Mouse (Mus musculus): ENCODE measurements around the gene Slc44a5. TPM values are rescaled to one million over a fixed set of nuclear protein-coding genes. Genes with fewer than 3 reads are reported as not detected.

Gene Slc44a5
- total and polyA plus RNA-seq, 2 experiments: not detected

GRCm38 (mm10) chr3:154082961-154083360 is 109.7 kb downstream of the Slc44a5 start:
- Histone ChIP-seq H3K4me3 (ENCODE audit: insufficient read depth, low read depth, low read length) (no peak overlapping the region), H3K36me3 (ENCODE audit: control insufficient read depth, insufficient read depth, low read length) (no peaks in the 10 kb centered on the region), H3K27me3 (ENCODE audit: control insufficient read depth, insufficient read depth, low read length) (no peaks in the 10 kb centered on the region), H3K27ac (replicated peaks; ENCODE audit: insufficient read depth, low read depth, low read length) (no peak overlapping the region), H3K9ac (ENCODE audit: low read depth, low read length) (no peak overlapping the region), H3K79me2 (ENCODE audit: control insufficient read depth, insufficient read depth, low read length) (no peaks in the 10 kb centered on the region), H3K4me1 (ENCODE audit: control insufficient read depth, insufficient read depth, low read length) (no peaks in the 10 kb centered on the region)
- DNase-seq (ENCODE audit: extremely low read depth, low read depth, low spot score): no peak
- WGBS: 62% methylated on average over 7 of the region's 7 CpGs
- TF ChIP-seq CTCF (IDR thresholded peaks at IDR 0.05; ENCODE audit: low read depth, low read length): no peak
- TF ChIP-seq POLR2A (IDR thresholded peaks at IDR 0.05; ENCODE audit: extremely low read depth, insufficient read depth, low read length): no peak

- 72% methylated on average over 5 of the region's 5 CpGs for WGBS
- no peak for DNase-seq (ENCODE audit: extremely low read depth, low read depth, low spot score)
- Histone ChIP-seq H3K36me3 (ENCODE audit: control insufficient read depth, insufficient read depth, low read length) (no peaks in the 10 kb centered on the region), H3K4me3 (ENCODE audit: insufficient read depth, low read depth, low read length) (no peak overlapping the region), H3K4me1 (ENCODE audit: control insufficient read depth, insufficient read depth, low read length) (no peaks in the 10 kb centered on the region), H3K79me2 (ENCODE audit: control insufficient read depth, insufficient read depth, low read length) (no peaks in the 10 kb centered on the region), H3K27me3 (ENCODE audit: control insufficient read depth, insufficient read depth, low read length) (no peaks in the 10 kb centered on the region), H3K9ac (ENCODE audit: low read depth, low read length) (no peak overlapping the region), H3K27ac (replicated peaks; ENCODE audit: insufficient read depth, low read depth, low read length) (no peak overlapping the region)
- TF ChIP-seq POLR2A (IDR thresholded peaks at IDR 0.05; ENCODE audit: extremely low read depth, insufficient read depth, low read length) (no peak), CTCF (IDR thresholded peaks at IDR 0.05; ENCODE audit: low read depth, low read length) (no peak)
Measured at GRCm38 (mm10) chr3:154089996-154090395, 116.8 kb downstream of the Slc44a5 start.

- H3K27me3 ChIP-seq (ENCODE audit: control insufficient read depth, insufficient read depth, low read length): no peaks in the 10 kb centered on the region
- no peak overlapping the region for H3K27ac ChIP-seq (replicated peaks; ENCODE audit: insufficient read depth, low read depth, low read length)
- no peak overlapping the region for H3K9ac ChIP-seq (ENCODE audit: low read depth, low read length)
Measured at GRCm38 (mm10) chr3:154091468-154092338, 118.5 kb downstream of the Slc44a5 start.

GRCm38 (mm10) chr3:154092466-154092865 is 119.2 kb downstream of the Slc44a5 start:
- no peak for TF ChIP-seq POLR2A (IDR thresholded peaks at IDR 0.05; ENCODE audit: extremely low read depth, insufficient read depth, low read length)
- TF ChIP-seq CTCF (IDR thresholded peaks at IDR 0.05; ENCODE audit: low read depth, low read length): no peak
- Histone ChIP-seq H3K36me3 (ENCODE audit: control insufficient read depth, insufficient read depth, low read length) (no peaks in the 10 kb centered on the region), H3K9ac (ENCODE audit: low read depth, low read length) (no peak overlapping the region), H3K79me2 (ENCODE audit: control insufficient read depth, insufficient read depth, low read length) (no peaks in the 10 kb centered on the region), H3K27ac (replicated peaks; ENCODE audit: insufficient read depth, low read depth, low read length) (no peak overlapping the region), H3K4me3 (ENCODE audit: insufficient read depth, low read depth, low read length) (no peak overlapping the region), H3K27me3 (ENCODE audit: control insufficient read depth, insufficient read depth, low read length) (no peaks in the 10 kb centered on the region), H3K4me1 (ENCODE audit: control insufficient read depth, insufficient read depth, low read length) (no peaks in the 10 kb centered on the region)
- WGBS: 51% methylated on average over 7 of the region's 7 CpGs
- DNase-seq (ENCODE audit: extremely low read depth, low read depth, low spot score): no peak

More at GRCm38 (mm10) chr3:154091468-154092338, 118.5 kb downstream of the Slc44a5 start:
- WGBS: 76% methylated on average over 15 of the region's 15 CpGs
- no peaks in the 10 kb centered on the region for H3K4me1 ChIP-seq (ENCODE audit: control insufficient read depth, insufficient read depth, low read length)
- H3K79me2 ChIP-seq (ENCODE audit: control insufficient read depth, insufficient read depth, low read length): no peaks in the 10 kb centered on the region
- H3K36me3 ChIP-seq (ENCODE audit: control insufficient read depth, insufficient read depth, low read length): no peaks in the 10 kb centered on the region
- TF ChIP-seq CTCF (IDR thresholded peaks at IDR 0.05; ENCODE audit: low read depth, low read length) (no peak), POLR2A (IDR thresholded peaks at IDR 0.05; ENCODE audit: extremely low read depth, insufficient read depth, low read length) (no peak)
- no peak for DNase-seq (ENCODE audit: extremely low read depth, low read depth, low spot score)
- no peak overlapping the region for H3K4me3 ChIP-seq (ENCODE audit: insufficient read depth, low read depth, low read length)

GRCm38 (mm10) chr3:154093745-154094322 is 120.6 kb downstream of the Slc44a5 start:
- Histone ChIP-seq H3K4me3 (ENCODE audit: insufficient read depth, low read depth, low read length) (no peak overlapping the region), H3K4me1 (ENCODE audit: control insufficient read depth, insufficient read depth, low read length) (no peaks in the 10 kb centered on the region), H3K36me3 (ENCODE audit: control insufficient read depth, insufficient read depth, low read length) (no peaks in the 10 kb centered on the region), H3K27ac (replicated peaks; ENCODE audit: insufficient read depth, low read depth, low read length) (no peak overlapping the region), H3K27me3 (ENCODE audit: control insufficient read depth, insufficient read depth, low read length) (0 out of 2 replicates have a peak, but pooled peaks cover 2% of the 10 kb centered on the region), H3K79me2 (ENCODE audit: control insufficient read depth, insufficient read depth, low read length) (no peaks in the 10 kb centered on the region), H3K9ac (ENCODE audit: low read depth, low read length) (no peak overlapping the region)
- DNase-seq (ENCODE audit: extremely low read depth, low read depth, low spot score): no peak
- 59% methylated on average over 8 of the region's 8 CpGs for WGBS
- TF ChIP-seq CTCF (IDR thresholded peaks at IDR 0.05; ENCODE audit: low read depth, low read length) (no peak), POLR2A (IDR thresholded peaks at IDR 0.05; ENCODE audit: extremely low read depth, insufficient read depth, low read length) (no peak)
